Mouse (Mus musculus) adrenal gland, postnatal 36 days (tissue): ENCODE measurements around the gene Lrch2. TPM values are rescaled to one million over a fixed set of nuclear protein-coding genes. Genes with fewer than 3 reads are reported as not detected.
A peak's percentile ranks its signal among the peaks of the same experiment; 100 is the strongest.
"Not testable (repeated sequence)": the region's sequence is repeated elsewhere in the genome, so short reads cannot be mapped to it uniquely, and the experiment has no call there.

ENCODE experiments used
- DNase-seq, 2 experiments: peaks; one replicate each; pipeline ENCODE4 v3.0.0; 2021; ENCODE audit warnings: mixed read lengths in 1 of 2
- long read RNA-seq, 2 experiments: library from polyadenylated mRNA; stranded (forward); transcript quantifications; one replicate each; pipeline ENCODE4 v2.0.0; 2021; ENCODE audit warnings: borderline sequencing depth in 2 of 2
- total RNA-seq, 2 experiments: library from RNA; stranded (reverse); gene quantifications; 2 replicates each; pipeline ENCODE4 v1.2.3; 2021

The Lrch2 gene
- total RNA-seq = 10 to 100 TPM; 22.3 to 26.6 TPM
- long read RNA-seq, experiment 1, partial matches to known transcripts = 0 of 1 reads
- long read RNA-seq, experiment 1, other reads (novel, unspliced or antisense) = 1 of 1 reads
- long read RNA-seq, experiment 2, partial matches to known transcripts = 1 of 1 reads
- long read RNA-seq, experiment 2, other reads (novel, unspliced or antisense) = 0 of 1 reads

GRCm38 (mm10) chrX:147553421-147554201 is at the start of gene Lrch2:
Gene Lrch2, minus strand, starts transcription at chrX:147554081.
- DNase-seq = peak; percentile 39 to 51

- DNase-seq = no peak
Observed at GRCm38 (mm10) chrX:147540934-147541870, 12.7 kb downstream of the Lrch2 start.

DNA sequence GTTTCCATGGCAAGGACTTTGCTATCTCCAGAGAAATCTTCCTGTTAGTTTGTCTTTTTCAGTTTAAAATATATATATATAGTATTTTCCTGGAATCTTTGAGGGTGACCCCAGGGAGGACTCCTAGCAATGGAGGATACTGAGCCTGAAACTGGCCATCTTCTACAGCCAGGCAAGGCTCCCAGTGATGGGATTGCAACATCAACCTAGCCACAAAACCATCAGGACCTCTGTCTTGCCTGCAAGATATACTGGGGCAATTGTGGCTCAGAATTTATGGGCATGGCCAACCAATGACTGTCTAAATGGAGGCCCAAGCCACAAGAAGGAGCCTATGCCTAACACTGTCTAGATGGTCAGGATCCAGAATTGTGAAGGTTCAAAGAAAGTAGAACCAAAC is 15.5 kb downstream of the Lrch2 start:
- no peak for DNase-seq

DNA sequence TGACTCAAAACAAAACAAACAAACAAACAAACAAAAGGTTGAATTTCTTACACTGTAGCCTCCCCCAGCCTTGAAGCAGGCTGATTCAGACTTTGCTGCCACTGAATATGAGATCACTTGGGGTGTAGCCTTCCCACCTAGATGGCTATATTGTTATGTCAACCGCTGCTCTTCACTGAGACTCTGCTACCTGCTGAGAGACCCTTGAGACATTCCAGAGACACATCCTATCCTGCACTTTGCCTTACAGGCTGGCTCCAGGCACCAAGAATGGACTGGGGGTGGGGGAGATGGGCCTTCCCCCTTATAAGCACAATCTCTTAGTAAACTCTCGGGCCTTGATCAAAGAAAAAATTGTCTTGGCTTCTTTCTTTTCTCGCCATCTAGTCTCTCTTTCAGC is 16.8 kb downstream of the Lrch2 start:
- not testable (repeated sequence) for DNase-seq

- no peak for DNase-seq
Observed at GRCm38 (mm10) chrX:147535616-147536015, 18.3 kb downstream of the Lrch2 start.

GRCm38 (mm10) chrX:147531675-147532074 is 22.2 kb downstream of the Lrch2 start:
- DNase-seq = no peak

GRCm38 (mm10) chrX:147527646-147528172 is 26.2 kb downstream of the Lrch2 start:
- no peak for DNase-seq

DNA sequence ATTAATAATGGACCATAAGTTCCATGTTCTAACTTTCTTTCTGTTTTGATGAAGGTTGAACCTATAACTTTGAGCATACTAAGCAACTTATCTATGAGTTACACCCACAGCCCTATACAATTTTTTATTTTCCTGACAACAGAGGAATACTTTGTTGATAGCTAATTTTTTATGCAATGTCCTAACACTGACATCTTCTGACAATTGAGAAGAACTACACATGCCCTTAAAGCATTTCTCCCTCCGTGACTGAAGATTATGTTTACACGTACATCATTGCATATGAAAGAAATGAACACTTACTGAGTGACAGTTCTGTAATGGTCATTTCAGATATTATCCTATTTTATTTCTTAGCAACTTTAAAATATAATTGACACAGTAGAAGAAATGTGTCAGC is 64.3 kb downstream of the Lrch2 start:
- DNase-seq = no peak

DNA sequence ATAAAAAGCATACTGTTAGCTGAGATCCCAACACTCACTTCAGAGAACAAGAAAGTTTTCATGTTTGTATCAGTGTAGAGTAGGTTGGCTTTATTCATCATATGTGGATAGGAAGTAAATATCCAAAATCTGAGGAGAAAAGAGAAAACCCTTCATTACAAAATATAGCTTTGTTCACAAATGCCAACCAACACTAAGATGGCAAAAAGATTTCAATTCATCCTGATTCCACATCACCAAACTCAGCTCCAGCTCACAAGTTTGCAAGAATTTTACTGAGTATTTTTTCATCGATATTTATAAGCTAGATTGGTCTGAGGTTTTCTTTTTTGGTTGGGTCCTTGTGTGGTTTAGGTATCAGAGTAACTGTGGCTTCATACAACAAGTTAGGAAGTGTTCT is 100.3 kb downstream of the Lrch2 start, which contains the start of gene Vmn1r239-ps:
Gene Vmn1r239-ps (minus strand): TSS at position 101 of the 400 bp plus-strand sequence.
- DNase-seq = not testable (repeated sequence)

GRCm38 (mm10) chrX:147443386-147443785 is 110.5 kb downstream of the Lrch2 start:
- DNase-seq = no peak

- DNase-seq = no peak
Observed at GRCm38 (mm10) chrX:147435400-147435799, 118.5 kb downstream of the Lrch2 start.

- peak in 1 of 2 experiments; percentile 1 for DNase-seq
Observed at GRCm38 (mm10) chrX:147429753-147430152, 124.1 kb downstream of the Lrch2 start.

DNA sequence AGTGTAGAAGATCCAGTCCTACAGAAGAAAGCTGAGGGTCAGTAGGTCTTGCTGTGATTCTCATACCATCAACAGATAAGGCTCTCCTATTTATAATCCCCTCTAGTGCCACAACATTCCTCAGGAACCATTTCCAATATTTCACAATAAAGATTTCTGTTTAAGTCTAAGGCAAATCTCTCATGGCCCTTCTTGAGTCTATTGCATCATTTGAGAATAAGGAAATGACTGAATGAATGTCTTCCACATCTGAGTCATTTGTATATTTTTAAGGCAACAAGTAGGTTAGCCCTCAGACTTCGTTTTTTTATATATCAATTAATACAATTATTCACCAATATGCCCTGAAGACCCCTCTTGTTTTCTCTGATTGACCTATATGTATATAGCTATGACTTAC is 124.8 kb downstream of the Lrch2 start, which contains the start of gene Il13ra2:
Gene Il13ra2 (minus strand): TSS at position 64 of the 400 bp plus-strand sequence.
- DNase-seq = no peak

Other genes starting within 250 kb of the Lrch2 start
- gene Il13ra2, start 124.9 kb downstream of the Lrch2 start, total RNA-seq = not detected
- not detected for gene Vmn1r239-ps, start 100.4 kb downstream of the Lrch2 start, total RNA-seq
- gene Gm15128, start 211.9 kb upstream of the Lrch2 start, total RNA-seq = not detected